Mouse (Mus musculus) testis, postnatal 14 days (tissue): ENCODE measurements around the gene Gm10477.
"Not testable (repeated sequence)": the region's sequence is repeated elsewhere in the genome, so short reads cannot be mapped to it uniquely, and the experiment has no call there.

Experiments
- DNase-seq: peaks from one replicate; pipeline ENCODE4 v3.0.0; 2021; ENCODE audit warnings: low spot score

Gene Gm10477

DNA sequence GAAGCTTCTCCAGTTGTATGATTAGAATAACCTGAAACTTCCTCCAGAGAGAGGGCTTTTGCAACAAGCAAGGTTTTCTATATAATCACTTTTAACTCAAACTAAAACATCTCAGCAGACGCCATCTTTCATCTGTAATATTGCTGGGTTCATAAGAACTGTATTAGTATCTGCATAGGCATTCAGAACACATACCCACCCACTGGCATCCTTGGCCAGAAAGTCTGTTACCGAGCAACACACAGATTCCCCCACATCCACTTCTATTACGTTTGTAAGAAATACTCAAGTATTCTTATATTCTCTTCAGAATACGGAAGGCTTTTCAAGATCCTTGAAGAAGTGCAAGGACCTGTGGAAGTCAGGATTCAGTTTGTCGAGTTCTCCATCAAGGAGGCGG lies at the start of gene Gm10477:
Gene Gm10477, plus strand, starts transcription at position 301 of the 400 bp plus-strand sequence.
- DNase-seq: not testable (repeated sequence)

DNA sequence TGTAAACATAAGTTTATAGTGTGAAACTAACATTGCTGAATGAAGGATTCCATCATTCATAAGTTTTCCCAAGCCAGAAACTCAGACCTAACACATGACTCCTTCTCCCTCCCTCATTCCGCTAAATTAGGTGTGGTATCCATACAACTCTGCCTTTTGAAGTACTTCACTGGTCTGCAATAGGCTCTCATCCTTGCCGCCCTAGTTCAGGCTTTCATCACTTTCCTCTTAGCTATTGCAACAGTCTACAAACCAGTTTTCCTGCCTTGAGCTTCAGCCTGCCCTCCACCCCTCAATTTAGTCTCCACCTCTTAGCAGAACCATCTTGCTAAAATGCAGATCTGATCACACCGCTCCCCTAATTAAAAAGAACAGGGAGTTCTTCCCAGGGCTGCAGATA lies 47.0 kb upstream of the Gm10477 start:
- DNase-seq: peak; percentile 23

DNA sequence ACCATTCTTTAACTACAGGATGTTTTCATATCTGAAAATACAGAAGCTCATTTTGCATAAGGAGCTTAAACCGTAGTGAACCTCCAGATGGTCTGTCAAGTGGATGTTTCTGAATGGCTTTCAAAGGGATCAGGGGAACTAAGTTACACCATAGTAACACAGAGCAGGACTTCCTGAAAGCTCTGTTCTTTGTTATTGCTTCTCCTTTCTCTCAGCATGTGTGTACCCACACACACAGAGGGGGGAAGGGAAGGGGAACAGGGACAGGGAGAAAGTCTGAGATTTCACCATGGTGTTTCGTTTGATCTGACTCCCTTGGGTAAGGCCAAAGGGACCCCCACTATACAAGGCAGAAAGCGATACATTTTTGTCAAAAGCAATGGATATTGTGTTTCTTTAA lies 42.6 kb upstream of the Gm10477 start:
- DNase-seq: no peak

DNA sequence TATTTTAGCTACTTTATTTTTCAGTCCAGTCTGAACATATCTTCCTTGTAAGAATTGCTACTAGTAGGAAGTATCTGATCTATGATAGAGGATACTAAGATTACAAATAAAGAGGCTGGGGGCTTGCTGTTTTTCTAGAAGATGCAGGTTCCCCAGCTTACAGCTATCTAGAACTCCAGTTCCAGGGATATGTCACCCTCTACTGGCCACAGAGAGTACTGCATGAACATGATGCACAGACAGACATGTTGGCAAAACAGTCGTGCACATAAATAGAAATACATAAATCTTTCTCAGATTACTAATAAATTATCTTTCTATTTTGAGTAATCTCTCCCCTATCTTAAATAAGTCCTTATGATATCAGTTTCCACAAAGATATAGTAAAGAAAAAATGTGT lies 34.8 kb upstream of the Gm10477 start:
- peak; percentile 33 for DNase-seq

DNA sequence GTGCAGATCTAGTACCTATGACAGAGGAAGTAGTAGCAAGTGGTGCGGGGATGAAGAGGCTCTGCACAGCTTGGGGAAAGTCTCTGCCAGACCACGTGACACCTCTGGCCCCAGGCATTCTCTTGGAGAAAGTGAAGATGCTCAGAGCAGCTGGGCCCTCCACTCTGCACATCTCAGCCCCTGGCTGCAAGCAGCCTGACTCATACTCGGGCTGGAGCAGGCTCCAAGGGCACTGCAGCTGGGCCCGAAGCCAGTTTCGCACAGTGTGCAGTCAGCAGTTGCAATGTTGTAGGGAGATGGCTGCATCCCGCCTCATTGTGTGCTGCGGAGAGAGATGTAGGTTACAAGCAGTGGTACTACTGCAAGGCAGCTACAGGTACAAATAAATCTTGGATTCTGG lies 27.3 kb upstream of the Gm10477 start:
- DNase-seq: no peak

DNA sequence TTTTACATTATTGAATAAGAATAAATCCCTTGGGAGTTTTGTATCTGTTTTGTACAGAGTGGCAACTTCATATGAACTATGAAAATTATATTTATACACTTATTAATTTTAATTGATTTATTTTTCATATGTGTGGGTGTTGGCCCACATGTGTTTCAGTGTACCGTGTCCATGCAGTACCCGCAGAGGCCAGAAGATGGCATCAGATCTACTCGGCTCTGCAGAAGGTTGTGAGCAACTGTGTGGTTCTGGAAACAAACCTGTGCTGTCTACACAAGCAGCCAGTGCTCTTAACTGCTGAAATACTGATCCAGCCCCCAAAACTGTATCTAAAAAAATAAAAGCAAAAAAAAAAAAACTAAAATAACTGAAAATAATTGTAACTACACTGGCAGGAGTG lies 6.7 kb downstream of the Gm10477 start:
- peak; percentile 8 for DNase-seq

DNA sequence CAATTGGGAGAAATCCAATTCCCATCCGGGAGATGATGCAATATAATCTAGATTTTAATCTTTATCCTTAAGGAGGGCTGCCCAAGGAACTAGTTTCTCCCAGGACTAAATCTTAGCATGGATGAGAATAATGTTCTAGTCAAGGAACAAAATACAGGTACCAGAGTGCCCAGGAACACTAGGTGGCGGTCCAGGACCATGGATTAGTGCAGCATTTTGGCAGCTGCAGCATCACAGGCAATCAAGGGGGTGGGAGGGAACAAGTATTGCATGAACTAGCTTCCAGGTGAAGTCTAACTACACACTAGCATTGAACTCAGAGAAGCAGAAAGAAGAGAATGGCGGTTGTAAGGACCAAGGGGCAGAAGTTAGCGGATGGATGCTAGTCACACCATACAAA lies 12.6 kb downstream of the Gm10477 start:
- DNase-seq: no peak

DNA sequence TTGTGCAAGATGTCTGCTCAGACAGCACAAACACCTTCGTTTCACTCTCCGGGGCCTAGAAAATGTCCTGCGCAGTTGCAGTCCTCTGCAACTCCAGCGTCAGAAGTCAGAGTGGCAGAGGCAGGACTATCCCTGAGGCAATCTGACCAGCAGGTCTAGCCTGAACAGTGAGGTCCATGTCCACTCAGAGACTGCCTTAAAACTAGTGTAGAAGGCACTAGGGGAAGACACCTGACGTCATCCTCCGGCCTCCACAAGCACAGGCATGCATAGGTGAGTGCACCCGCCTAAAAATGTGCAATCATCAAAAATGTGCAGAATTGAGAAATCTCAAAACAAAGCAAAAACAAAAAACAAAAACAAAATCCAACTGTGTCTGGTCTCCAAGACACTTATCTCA lies 25.0 kb downstream of the Gm10477 start, which contains the start of gene Gm648:
Gene Gm648, minus strand, starts transcription at position 101 of the 400 bp plus-strand sequence.
- DNase-seq: no peak

DNA sequence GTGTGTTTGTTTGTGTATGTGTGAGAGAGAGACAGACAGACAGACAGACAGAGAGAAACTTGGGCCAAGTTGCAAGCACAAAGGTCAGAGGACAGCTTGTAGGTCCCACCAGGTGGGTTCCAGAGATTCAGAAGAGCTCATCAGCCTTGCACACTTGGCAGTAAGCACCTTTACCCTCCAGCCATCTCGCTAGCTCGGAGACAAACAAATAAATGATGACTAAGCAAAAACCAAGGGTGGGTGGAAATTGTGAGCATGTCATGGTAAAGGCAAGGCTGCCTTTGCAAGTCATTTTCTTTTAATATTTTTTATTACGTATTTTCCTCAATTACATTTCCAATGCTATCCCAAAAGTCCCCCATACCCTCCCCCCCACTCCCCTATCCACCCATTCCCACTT lies 29.0 kb downstream of the Gm10477 start:
- DNase-seq: no peak

DNA sequence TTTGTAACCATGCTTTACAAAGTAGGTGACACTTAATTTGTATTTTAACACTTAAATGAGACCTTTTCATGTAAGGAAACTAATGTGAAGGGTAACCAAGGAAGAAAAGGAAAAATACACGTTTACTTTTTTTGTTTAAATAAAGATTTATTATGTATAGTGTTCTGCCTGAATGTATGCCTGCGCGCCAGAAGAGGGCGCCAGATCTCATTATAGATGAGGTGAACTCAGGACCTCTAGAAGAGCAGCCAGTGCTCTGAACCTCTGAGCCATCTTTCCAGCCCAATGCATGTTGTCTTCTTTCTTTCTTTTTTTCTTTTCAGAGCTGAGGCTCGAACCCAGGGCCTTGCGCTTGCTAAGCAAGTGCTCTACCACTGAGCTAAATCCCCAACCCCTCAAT lies 47.9 kb downstream of the Gm10477 start:
- no peak for DNase-seq
